Mouse (Mus musculus) Muller cell, postnatal 12 days (primary cell): ENCODE data around the gene Pdcd2l.

Experiments
- DNase-seq: peaks from one replicate; pipeline ENCODE4 v3.0.0-alpha.2; 2015; ENCODE audit errors: inconsistent ontology term

Pdcd2l gene

DNA sequence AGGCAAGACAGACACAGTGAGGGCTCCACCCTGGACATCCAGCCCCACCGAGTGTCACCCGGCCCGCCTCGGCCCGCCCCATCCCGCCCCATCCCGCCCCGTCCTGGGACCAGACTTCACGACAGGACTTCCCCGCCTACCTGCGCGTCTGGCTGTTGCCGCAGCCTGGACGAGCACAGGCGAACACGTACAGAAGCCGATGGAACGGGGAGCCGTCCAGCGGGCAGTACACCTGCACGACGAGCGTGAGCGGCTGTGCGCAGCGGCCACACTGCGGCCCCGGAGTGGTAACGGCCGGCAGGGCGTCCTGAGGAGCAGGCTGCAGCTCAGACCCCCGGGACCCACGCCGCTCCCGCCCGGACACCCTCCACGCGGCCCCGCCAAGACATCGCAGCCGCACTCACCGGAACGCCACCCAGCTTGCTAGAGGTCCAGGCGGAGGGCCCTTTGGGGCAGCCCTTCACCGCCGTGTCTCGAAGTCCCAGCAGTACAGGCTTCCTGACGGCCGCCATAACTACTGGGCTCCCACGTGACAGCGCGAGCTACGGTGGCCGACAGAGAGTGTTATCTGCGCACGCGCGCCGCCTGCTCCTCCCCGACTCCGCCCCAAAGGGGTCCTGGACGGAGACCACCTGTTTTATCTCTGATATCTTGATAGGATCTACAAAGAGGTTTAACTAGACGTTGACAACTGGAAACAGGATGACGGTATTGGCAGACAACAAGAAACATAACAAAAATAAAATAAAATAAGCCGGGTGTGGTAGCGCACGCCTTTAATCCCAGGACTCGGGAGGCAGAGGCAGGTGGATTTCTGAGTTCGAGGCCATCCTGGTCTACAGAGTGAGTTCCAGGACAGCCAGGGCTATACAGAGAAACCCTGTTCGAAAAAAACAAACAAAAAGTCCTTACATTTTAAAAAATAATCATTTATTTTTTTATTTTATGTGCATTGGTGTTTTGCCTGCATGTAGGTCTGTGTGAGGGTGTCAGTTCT lies at the start of gene Pdcd2l:
TSS of gene Pdcd2l (minus strand) at position 530 of the 997 bp plus-strand sequence.
- DNase-seq, result peak; percentile 90

DNA sequence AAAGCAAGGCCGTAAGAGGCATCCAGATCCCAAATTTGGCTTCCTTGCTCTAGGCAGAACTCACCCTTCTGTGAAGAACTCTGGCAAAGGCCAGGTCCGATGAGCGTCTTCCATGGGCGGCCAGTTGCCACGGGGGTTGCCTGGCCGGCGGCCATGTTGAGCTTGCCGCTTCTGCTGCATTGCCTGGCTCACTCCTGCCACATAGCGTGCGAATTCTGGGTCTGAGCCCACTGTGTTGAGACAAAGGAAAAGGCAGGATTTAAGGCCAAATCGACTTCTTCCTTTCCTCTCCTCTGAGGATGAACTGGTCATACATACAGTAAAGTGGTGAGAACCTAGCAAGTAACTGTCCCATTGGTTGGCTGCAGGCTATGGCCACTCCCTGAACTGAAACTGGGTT lies 45.7 kb upstream of the Pdcd2l start:
- DNase-seq, result no peak

DNA sequence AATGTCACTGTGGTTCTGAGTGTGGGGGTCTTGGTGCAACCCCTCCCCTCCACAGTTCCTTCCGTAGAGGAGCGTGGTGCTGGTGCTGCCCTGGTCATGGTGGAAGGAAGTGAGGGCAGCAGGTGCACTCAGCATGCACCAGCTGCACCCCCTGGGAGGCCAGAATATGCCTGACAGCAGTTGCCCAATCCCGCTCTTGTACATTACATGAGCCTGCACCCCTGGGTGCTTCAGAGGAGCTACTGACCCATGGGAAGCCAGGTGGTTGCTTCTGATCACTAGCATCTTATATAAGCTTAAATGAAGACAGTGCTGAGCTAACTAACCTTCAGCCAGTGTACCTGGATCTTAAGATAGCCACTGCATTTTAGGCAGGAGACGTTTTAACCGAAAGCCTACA lies 41.6 kb upstream of the Pdcd2l start:
- no peak for DNase-seq

DNA sequence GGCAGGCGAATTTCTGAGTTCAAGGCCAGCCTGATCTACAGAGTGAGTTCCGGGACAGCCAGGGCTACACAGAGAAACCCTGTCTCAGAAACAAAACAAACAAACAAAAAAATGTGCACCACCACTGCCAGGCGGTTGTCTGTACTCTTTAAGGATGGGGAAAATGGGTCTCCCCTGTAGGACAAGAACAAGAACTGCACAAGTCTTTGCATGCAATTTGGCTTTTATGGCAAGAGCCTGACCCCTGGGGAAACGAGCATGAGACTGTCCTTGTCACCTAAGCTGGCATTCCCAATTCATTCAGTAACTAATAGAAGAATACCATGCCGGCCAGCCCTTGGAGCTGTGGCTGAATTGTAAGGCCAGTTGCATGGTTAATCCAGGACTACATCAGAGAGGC lies 39.1 kb upstream of the Pdcd2l start:
- DNase-seq, result no peak

DNA sequence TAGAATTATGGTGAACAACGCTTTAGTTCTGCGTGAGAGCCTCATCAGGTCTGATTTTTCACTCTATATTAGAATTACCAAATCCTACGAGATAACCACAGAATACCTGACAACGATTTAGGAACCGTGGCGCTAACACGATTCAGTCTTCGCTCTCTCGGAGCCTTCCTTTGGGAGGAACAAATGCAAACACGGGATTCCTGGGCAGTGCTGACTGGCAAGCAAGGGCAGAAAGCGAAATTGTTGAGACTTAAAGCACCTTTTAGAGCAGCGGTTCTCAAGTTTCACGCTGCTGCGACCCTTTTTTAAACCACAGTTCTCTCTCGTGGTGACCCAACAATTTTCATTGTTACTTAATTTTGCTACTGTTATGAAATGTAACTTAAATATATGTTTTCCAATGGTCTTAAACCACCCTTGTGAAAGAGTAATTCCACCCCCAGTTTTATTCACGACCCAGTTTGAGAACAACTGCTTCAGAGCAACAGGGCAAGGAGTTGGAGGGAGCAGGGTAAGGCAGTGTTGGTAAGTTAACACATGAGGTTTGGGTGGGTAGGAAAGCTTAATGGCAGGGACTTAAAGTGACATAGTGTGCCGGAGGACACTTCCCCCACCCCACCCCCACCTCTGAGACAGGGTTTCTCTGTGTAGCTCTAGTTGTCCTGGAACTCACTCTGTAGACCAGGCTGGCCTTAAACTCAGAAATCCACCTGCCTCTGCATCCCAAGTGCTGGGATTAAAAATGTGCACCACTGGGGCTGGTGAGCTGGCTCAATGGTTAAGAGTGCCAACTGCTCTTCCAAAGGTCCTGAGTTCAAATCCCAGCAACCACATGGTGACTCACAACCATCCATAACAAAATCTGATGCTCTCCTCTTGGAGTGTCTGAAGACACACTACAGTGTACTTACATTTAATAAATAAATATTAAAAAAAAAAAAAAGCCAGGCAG lies 38.4 kb upstream of the Pdcd2l start:
- DNase-seq, result no peak

- DNase-seq, result peak; percentile 99
Observed at GRCm38 (mm10) chr7:34233909-34234609, 37.6 kb upstream of the Pdcd2l start.

DNA sequence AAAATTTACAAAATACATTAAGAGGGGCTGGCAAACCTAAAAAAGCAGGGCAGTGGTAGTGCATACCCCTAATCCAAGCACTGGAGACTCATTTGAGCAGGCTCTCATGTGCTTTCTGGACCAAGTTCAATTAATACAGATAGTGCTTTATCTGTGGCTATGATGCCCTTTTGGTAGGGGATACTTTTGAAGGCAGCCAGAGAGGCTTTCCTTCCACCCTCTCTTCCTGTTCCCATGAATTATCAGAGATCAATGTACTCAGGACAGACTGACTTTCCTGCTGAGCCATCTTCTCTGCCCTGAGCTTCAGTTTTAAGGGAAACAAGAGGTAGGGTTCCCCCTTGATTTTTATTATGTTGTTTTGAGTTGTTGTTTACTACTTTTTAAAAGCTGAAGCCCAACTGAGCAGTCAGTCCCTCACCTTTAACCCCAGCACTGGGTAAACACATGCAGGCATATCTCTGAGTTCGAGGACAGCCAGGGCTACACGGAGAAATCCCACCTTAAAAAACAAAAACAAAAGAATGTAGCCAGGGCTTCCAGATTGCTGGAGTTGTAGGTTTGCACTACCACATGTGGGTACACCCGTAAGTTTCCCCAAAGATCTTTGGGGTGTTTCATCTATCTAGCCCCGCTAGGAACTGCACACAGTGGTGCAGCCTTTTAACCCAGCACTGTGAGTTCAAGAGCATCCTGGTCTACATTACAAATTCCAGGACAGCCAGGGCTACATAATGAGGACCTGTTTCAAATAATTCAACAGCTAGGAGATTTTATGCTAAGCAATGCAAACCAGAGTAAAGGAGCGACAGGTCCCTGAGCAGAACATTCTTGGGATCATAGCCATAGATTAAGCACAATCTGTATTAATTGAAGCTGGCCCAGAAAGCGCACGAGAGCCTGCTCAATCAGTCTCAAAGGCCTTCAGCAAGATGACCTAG lies 36.6 kb upstream of the Pdcd2l start:
- no peak for DNase-seq

DNA sequence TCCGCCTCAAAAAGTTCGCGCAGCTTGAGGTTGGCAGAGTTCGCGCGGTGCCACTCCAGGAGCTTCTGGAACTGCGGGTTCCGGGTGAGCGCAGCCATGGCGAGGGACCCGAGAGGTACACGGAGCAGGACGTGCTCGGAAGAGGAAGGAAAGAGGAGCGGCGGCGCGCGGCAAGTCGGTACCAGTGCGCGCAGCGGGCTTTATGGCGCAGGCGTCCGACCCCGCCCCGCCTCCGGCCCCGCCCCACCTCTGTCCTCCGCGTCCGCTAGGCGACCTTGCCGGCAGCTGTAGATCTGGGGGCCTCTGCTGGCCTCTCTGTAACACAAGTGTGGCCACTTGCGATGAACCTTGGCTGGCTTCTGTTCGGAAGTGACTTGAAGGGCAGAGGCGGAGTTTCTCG lies 33.7 kb upstream of the Pdcd2l start, which contains the start of gene Gpi1:
TSS of gene Gpi1 (minus strand) at position 221 of the 400 bp plus-strand sequence.
- peak; percentile 92 for DNase-seq

DNA sequence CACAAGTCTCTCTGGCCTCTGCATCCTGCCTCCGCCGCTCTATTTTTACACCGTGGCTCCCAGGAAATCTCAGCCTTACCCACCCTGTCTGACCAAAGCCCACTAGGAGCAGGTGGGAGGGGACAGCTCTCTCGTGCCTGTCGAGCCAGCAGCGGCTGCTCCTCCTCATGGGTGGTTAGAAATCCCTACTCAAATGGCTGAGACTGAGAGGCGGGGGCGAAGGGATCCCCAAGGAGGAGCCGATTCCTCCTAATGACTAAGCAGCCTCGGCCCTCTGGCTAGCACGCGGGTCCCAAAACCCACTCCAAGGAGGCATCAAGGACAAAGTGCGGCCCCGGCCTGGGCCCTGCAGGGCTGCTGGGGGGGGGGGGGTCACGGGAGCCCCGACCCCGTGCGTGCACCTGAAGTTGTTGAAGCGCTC lies 33.2 kb upstream of the Pdcd2l start:
- peak; percentile 78 for DNase-seq

DNA sequence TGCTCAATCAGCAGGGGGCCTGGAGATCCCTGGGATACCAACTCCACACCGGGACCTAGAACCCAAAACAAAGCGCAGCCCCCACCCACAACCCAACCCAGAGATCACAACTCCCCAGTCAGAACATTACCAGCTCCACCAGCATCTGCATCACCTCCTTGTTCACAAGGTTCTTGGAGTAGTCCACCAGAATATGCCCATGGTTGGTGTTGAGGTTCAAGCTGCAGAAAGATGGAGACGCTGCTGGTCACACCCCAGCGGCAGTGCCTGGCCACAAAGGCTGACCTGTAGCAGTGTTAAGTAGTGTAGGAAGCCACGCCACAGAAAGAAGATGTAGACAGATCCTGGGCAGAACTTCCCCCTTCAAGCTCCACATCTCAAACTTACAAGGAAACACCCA lies 32.7 kb upstream of the Pdcd2l start:
- DNase-seq, result no peak

- DNase-seq, result peak; percentile 21
Observed at GRCm38 (mm10) chr7:34228641-34229040, 32.2 kb upstream of the Pdcd2l start.

GRCm38 (mm10) chr7:34226846-34227245 lies 30.4 kb upstream of the Pdcd2l start:
- DNase-seq, result no peak

DNA sequence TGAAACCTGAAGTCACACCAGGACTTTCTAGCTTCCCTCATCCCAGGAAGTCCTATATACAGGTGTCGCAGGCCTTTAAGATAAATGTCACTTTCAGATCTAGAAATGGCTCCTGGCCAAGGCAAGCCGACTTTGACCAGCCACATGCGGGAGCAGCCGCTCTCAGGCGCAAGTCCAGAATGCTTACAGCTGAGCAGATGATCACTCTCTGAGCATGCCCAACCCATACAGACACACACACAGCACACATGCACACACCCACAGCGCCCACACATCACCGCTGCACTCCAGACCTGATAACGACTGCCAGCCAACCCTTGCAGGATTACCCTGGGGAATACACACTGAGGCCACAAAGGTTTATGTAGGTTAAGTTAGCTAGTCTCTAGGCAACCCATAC lies 29.6 kb upstream of the Pdcd2l start:
- no peak for DNase-seq

DNA sequence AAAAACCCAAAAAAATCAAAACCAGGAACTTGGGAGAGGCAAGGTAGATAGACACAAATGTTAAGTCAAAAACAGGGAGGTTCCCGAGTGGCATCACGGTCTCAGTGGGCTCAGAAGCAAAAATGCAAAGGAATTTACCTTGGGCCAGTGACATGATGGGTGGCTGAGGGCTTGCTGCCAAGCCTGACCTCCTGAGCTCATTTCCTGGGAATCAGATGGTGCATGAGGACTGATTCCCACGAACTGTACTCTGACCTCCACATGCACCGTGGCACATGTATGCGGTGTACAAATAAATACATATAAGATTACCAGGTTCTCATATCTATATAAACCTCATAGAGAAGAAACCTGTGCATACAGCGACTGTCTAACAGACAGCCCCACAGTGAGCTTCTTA lies 27.8 kb upstream of the Pdcd2l start:
- no peak for DNase-seq

GRCm38 (mm10) chr7:34222340-34222739 lies 25.9 kb upstream of the Pdcd2l start:
- DNase-seq, result no peak

DNA sequence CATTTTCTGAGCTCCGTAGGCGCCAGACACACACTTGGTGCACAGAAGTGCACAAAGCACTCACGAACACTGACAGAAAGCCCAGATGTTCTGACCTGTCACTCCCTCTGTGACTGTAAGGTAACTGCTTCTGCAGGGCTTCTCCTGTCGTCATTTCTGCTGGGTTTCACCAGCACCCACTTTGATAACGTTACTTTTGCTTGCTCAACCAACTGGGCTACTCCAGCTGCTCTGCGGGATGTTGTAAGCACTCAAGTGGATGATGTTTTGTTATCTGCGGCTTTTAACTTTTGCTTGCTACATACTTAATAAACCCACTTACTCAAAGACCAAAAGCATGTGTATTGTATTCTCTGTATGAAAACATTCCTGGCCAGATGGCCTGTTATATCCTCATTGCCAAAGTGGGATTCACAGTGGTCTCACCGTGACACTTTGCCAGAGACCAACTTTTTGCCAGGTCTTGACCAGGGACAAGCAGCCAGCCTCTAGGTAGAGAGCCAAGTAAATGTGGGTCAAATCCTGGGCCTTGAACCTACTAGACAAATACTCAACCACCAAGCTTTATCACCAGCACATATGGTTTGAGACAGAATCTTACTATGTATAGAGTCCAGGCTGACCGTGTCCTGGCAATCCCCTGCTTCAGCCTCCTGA lies 25.3 kb upstream of the Pdcd2l start:
- DNase-seq, result no peak

- no peak for DNase-seq
Observed at GRCm38 (mm10) chr7:34218496-34218895, 22.0 kb upstream of the Pdcd2l start.

- no peak for DNase-seq
Observed at GRCm38 (mm10) chr7:34216474-34216873, 20.0 kb upstream of the Pdcd2l start.

- DNase-seq, result no peak
Observed at GRCm38 (mm10) chr7:34215481-34215880, 19.0 kb upstream of the Pdcd2l start.

DNA sequence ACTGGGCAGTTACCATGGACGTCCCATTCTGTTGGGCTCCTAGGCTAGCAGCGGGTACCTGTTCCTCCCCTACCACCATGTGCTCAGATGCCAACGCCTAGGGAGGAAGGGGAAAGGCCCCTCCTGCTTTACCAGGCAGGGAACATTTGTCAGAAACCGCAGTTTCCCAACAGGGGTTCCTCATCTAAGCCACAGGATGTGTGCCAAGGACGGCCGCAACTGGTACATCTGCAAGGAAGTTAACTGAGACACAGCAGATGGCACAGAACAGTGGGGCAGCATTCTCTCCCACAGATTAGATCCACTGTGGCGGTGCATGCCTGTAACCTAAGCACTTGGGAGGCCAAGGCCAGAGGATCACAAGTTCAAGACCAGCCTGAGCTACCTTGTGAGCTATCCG lies 18.2 kb upstream of the Pdcd2l start:
- DNase-seq, result no peak
